12 mouse cellular contexts compared by ENCODE assay signal in genomic region chr1:182520938-182521500, GRCm38 (mm10). TPM values are rescaled to one million over a fixed set of nuclear protein-coding genes. Genes with fewer than 3 reads are reported as not detected.
A peak's percentile ranks its signal among the peaks of the same experiment; 100 is the strongest.
DNase-seq lines count a peak whose midpoint lies in the region; ATAC-seq and TF ChIP-seq lines count a peak whose summit lies in the region.
"Had no signal": no experiment of that assay in that cellular context is flagged by ENCODE, and none has a peak within 500 bp of the region (broad histone marks: within the 10 kb centered on the region; RNA-seq: fewer than 3 reads in every experiment).

No protein-coding gene starts in this region.

- no peak overlapping the region for H3K4me2 ChIP-seq in forebrain, embryonic 11.5 days (ENCODE audit: low read depth, low read length, severe bottlenecking)
- H3K4me2 ChIP-seq in forebrain, postnatal 0 days (ENCODE audit: low read depth), result no peak overlapping the region
- H3K4me2 ChIP-seq in kidney, postnatal 0 days (ENCODE audit: low read length), result no peak overlapping the region
- no peak overlapping the region for H3K4me2 ChIP-seq in embryonic facial prominence, embryonic 15.5 days (replicated peaks)

- peak; percentile 22 for DNase-seq in forebrain, embryonic 11.5 days (ENCODE audit: low spot score)
- no peak for DNase-seq in forebrain, postnatal 0 days
- DNase-seq in kidney, postnatal 0 days (ENCODE audit: low spot score), result no peak
- no peak for DNase-seq in kidney, postnatal 10 days
- DNase-seq in naive thymus-derived CD4-positive, alpha-beta T cell, adult 2 months (ENCODE audit: low read depth), result peak; percentile 68
- no peak for DNase-seq in urinary bladder, adult 18-20 months (ENCODE audit: low spot score in 2 of 2)
- DNase-seq: kidney, adult 9 months; liver had no signal

- no peak for TF ChIP-seq CTCF in forebrain, postnatal 0 days (IDR thresholded peaks at IDR 0.05; ENCODE audit: low read depth)
- TF ChIP-seq CTCF in kidney, postnatal 0 days (IDR thresholded peaks at IDR 0.05; ENCODE audit: low read depth), result no peak

- ATAC-seq in forebrain, embryonic 11.5 days (replicated peaks; ENCODE audit: low FRiP score), result no peak
- ATAC-seq in forebrain, postnatal 0 days, result no peak
- ATAC-seq in kidney, postnatal 0 days (replicated peaks; ENCODE audit: low FRiP score, low read depth), result no peak
- ATAC-seq in embryonic facial prominence, embryonic 15.5 days (ENCODE audit: insufficient number of reproducible peaks, low FRiP score, low TSS enrichment, low read depth), result no peak
- no peak for ATAC-seq in megakaryocyte-erythroid progenitor cell, adult 5-6 weeks (replicated peaks; ENCODE audit: low FRiP score, low TSS enrichment, poor library complexity, severe bottlenecking)

- H3K9me3 ChIP-seq in forebrain, embryonic 11.5 days (ENCODE audit: control insufficient read depth, low read length), result no peaks in the 10 kb centered on the region
- no peaks in the 10 kb centered on the region for H3K9me3 ChIP-seq in forebrain, postnatal 0 days (ENCODE audit: low read length)
- H3K9me3 ChIP-seq in kidney, postnatal 0 days (replicated peaks; ENCODE audit: low read length), result no peaks in the 10 kb centered on the region
- no peaks in the 10 kb centered on the region for H3K9me3 ChIP-seq in embryonic facial prominence, embryonic 15.5 days (replicated peaks)
- H3K9me3 ChIP-seq: neural tube, embryonic 15.5 days had no signal

- peaks cover 7% of the 10 kb centered on the region; the same call in 1 of the 2 replicates for H3K27me3 ChIP-seq in forebrain, embryonic 11.5 days (ENCODE audit: control insufficient read depth, insufficient read depth, low read length)
- no peaks in the 10 kb centered on the region for H3K27me3 ChIP-seq in forebrain, postnatal 0 days (ENCODE audit: insufficient read depth, low read length)
- H3K27me3 ChIP-seq in kidney, postnatal 0 days (ENCODE audit: insufficient read depth, low read length), result no peaks in the 10 kb centered on the region
- no peaks in the 10 kb centered on the region for H3K27me3 ChIP-seq in embryonic facial prominence, embryonic 15.5 days
- H3K27me3 ChIP-seq: Patski had no signal

- no peak overlapping the region for H3K27ac ChIP-seq in forebrain, embryonic 11.5 days (ENCODE audit: low read depth, low read length)
- H3K27ac ChIP-seq in forebrain, postnatal 0 days (ENCODE audit: low read depth, low read length), result no peak overlapping the region
- peak overlapping the region; percentile 78 for H3K27ac ChIP-seq in kidney, postnatal 0 days
- peak overlapping the region; percentile 91 for H3K27ac ChIP-seq in embryonic facial prominence, embryonic 15.5 days (replicated peaks)

- WGBS in forebrain, embryonic 11.5 days, result 69% methylated on average over 8 of the region's 8 CpGs
- WGBS in forebrain, postnatal 0 days, result 77% methylated on average over 8 of the region's 8 CpGs
- WGBS in kidney, postnatal 0 days, result 57% methylated on average over 8 of the region's 8 CpGs
- WGBS in embryonic facial prominence, embryonic 15.5 days, result 58% methylated on average over 8 of the region's 8 CpGs

- H3K36me3 ChIP-seq in forebrain, embryonic 11.5 days (ENCODE audit: control insufficient read depth, insufficient read depth, low read length), result no peaks in the 10 kb centered on the region
- no peaks in the 10 kb centered on the region for H3K36me3 ChIP-seq in forebrain, postnatal 0 days (ENCODE audit: insufficient read depth)
- no peaks in the 10 kb centered on the region for H3K36me3 ChIP-seq in kidney, postnatal 0 days (ENCODE audit: insufficient read depth, low read length)
- H3K36me3 ChIP-seq in embryonic facial prominence, embryonic 15.5 days, result no peaks in the 10 kb centered on the region
- H3K36me3 ChIP-seq: neural tube, embryonic 15.5 days had no signal

- no peak overlapping the region for H3K9ac ChIP-seq in forebrain, embryonic 11.5 days (ENCODE audit: low read length)
- H3K9ac ChIP-seq in forebrain, postnatal 0 days, result no peak overlapping the region
- 0 out of 2 replicates have a peak overlapping the region, but pooled peaks have one; percentile 20 for H3K9ac ChIP-seq in kidney, postnatal 0 days (ENCODE audit: low read depth, low read length)
- H3K9ac ChIP-seq in embryonic facial prominence, embryonic 15.5 days, result no peak overlapping the region
- H3K9ac ChIP-seq: neural tube, embryonic 15.5 days had no signal

- no peak overlapping the region for H3K4me3 ChIP-seq in forebrain, embryonic 11.5 days (ENCODE audit: low read depth, low read length)
- no peak overlapping the region for H3K4me3 ChIP-seq in forebrain, postnatal 0 days (ENCODE audit: low read depth, low read length)
- H3K4me3 ChIP-seq in kidney, postnatal 0 days (replicated peaks; ENCODE audit: low read depth, low read length), result no peak overlapping the region
- no peak overlapping the region for H3K4me3 ChIP-seq in embryonic facial prominence, embryonic 15.5 days (replicated peaks)
- H3K4me3 ChIP-seq: neural tube, embryonic 15.5 days had no signal

- H3K4me1 ChIP-seq in forebrain, embryonic 11.5 days (replicated peaks; ENCODE audit: control insufficient read depth, insufficient read depth, low read length), result peaks cover 2% of the 10 kb centered on the region; the same call in 1 of the 2 replicates
- H3K4me1 ChIP-seq in forebrain, postnatal 0 days (ENCODE audit: insufficient read depth), result 0 out of 2 replicates have a peak, but pooled peaks cover 5% of the 10 kb centered on the region
- peaks cover 15% of the 10 kb centered on the region for H3K4me1 ChIP-seq in kidney, postnatal 0 days (replicated peaks; ENCODE audit: insufficient read depth, low read length)
- peaks cover 44% of the 10 kb centered on the region for H3K4me1 ChIP-seq in embryonic facial prominence, embryonic 15.5 days

RNA-seq across cellular contexts. Expression of gene Capn2, which starts 3.6 kb away (rescaled TPM):
- polyA plus RNA-seq in forebrain, embryonic 11.5 days (2014; fragmentation: Nextera tagmentation; extraction: Ambion mirVana), result 90.8 and 91.6 TPM in 2 replicates
- 73.6 and 76.3 TPM in 2 replicates for total RNA-seq in forebrain, postnatal 0 days (2014; rRNA removed)
- 52.2 and 67.5 TPM in 2 replicates for polyA plus RNA-seq in forebrain, postnatal 0 days (2015; fragmentation: Nextera tagmentation; extraction: Ambion mirVana)
- polyA plus RNA-seq in kidney, postnatal 0 days (2015; fragmentation: Nextera tagmentation; extraction: Ambion mirVana), result 95.1 and 106 TPM in 2 replicates
- 132 and 134 TPM in 2 replicates for polyA plus RNA-seq in embryonic facial prominence, embryonic 15.5 days (2015; fragmentation: Nextera tagmentation; extraction: Ambion mirVana)
- total RNA-seq in megakaryocyte-erythroid progenitor cell, adult 5-6 weeks (2014; fragmentation: Nextera tagmentation), result 2.4 and 6.1 TPM in 2 replicates
- total RNA-seq in megakaryocyte-erythroid progenitor cell, adult 5-6 weeks (2017), result 7.2 and 16.2 TPM in 2 replicates

RNA-seq across cellular contexts. Expression of gene Capn8, which starts 43.8 kb away (rescaled TPM):
- 0.08 TPM in 1 of 2 replicates, not detected in the other for polyA plus RNA-seq in forebrain, embryonic 11.5 days (2014; fragmentation: Nextera tagmentation; extraction: Ambion mirVana)
- total RNA-seq in forebrain, postnatal 0 days (2014; rRNA removed), result not detected in 2 replicates
- 0.12 TPM in 1 of 2 replicates, not detected in the other for polyA plus RNA-seq in forebrain, postnatal 0 days (2015; fragmentation: Nextera tagmentation; extraction: Ambion mirVana)
- polyA plus RNA-seq in kidney, postnatal 0 days (2015; fragmentation: Nextera tagmentation; extraction: Ambion mirVana), result 0.11 and 0.13 TPM in 2 replicates
- 0.71 and 0.77 TPM in 2 replicates for polyA plus RNA-seq in embryonic facial prominence, embryonic 15.5 days (2015; fragmentation: Nextera tagmentation; extraction: Ambion mirVana)
- total RNA-seq in megakaryocyte-erythroid progenitor cell, adult 5-6 weeks (2014; fragmentation: Nextera tagmentation), result not detected in 2 replicates
- total RNA-seq in megakaryocyte-erythroid progenitor cell, adult 5-6 weeks (2017), result not detected in 2 replicates

Comparison
In these comparisons a context has a peak if more than half of its experiments do, and no peak if none do; other contexts are left out.
1. DNase-seq: peak in forebrain, embryonic 11.5 days (single experiment) and naive thymus-derived CD4-positive, alpha-beta T cell, adult 2 months (single experiment); none in forebrain, postnatal 0 days (single experiment), kidney, postnatal 0 days (single experiment), kidney, postnatal 10 days (single experiment) and urinary bladder, adult 18-20 months (0 of 2).
2. H3K27ac ChIP-seq: peak in kidney, postnatal 0 days (single experiment) and embryonic facial prominence, embryonic 15.5 days (single experiment); none in forebrain, embryonic 11.5 days (single experiment) and forebrain, postnatal 0 days (single experiment).